Mouse (Mus musculus) liver, adult 2 months (tissue): Measurements from ENCODE around the gene Snx1.

ENCODE experiments used
- CTCF ChIP-seq: fragments of 200-500 bp; IDR thresholded peaks from 2 replicates; pipeline ENCODE4 v1.5.1; 2011; ENCODE audit warnings: low read depth, low read length, control low read depth
- POLR2A ChIP-seq: fragments of 200-500 bp; IDR thresholded peaks from 2 replicates; pipeline ENCODE4 v1.6.1; 2011; ENCODE audit warnings: low read length, control low read depth; ENCODE audit not compliant: insufficient read depth; ENCODE audit errors: extremely low read depth

DNA sequence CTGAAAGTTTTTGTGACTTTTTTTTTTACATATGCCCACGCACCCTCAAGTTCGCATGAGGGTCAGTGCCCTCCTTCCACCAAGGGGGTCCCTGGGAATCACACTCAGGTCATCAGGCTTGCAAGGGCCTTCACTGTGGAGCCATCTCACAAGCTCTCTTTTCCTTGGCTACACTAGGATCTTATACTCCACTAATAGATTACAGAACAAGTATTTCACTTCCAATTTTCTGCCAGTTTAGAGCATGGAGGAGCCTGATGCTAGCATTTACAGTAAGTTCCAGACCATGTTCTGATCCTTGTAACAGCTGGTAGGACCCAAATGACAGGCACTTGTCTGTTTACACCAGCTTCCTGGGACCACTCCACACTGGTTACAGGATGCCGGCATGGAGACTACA, 48.3 kb downstream of the Snx1 start:
- TF ChIP-seq POLR2A, result no peak
- TF ChIP-seq CTCF, result no peak
